Mouse (Mus musculus): ENCODE data around the gene Ugt1a6a. TPM values are rescaled to one million over a fixed set of nuclear protein-coding genes. Genes with fewer than 3 reads are reported as not detected.
A peak's percentile ranks its signal among the peaks of the same experiment; 100 is the strongest.

Gene Ugt1a6a
- total and polyA plus RNA-seq, 3 experiments: not detected

DNA sequence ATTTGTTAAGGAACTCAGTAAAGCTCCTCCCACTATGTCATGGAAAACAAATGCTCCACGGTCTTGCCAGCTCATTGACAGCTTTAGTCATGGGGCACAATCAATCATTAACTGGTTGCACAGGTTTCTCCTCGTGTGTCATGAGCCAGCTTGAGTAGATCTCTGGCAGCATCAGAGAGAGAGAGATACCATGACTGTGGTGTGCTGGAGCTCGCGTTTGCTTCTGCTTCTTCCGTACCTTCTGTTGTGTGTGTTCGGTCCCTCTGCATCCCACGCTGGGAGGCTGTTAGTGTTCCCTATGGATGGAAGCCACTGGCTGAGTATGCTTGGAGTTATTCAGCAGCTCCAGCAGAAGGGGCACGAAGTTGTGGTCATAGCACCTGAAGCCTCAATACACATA is 77.2 kb downstream of the Ugt1a6a start, which contains the start of gene Ugt1a1:
TSS of gene Ugt1a1 (plus strand) at position 148 of the 400 bp plus-strand sequence.
- peak; percentile 4 for DNase-seq (ENCODE audit: low read depth, low spot score)
- no peak within 1 kb of the TSS for H3K27ac ChIP-seq (ENCODE audit: control insufficient read depth, low read depth, low read length)
- H3K4me3 ChIP-seq (ENCODE audit: control insufficient read depth in 1 of 2, insufficient read depth in 1 of 2, low read depth in 2 of 2, low read length in 2 of 2): no peak within 1 kb of the TSS
- TF ChIP-seq MAFK (IDR thresholded peaks at IDR 0.05; ENCODE audit: borderline replicate concordance, low read depth, low read length) (no peak), NRF1 (IDR thresholded peaks at IDR 0.05; ENCODE audit: insufficient read depth, low read depth, low read length, poor library complexity, severe bottlenecking) (no peak), NELFE (IDR thresholded peaks at IDR 0.05; ENCODE audit: low read depth, low read length) (no peak), POLR2AphosphoS2 (IDR thresholded peaks at IDR 0.05; ENCODE audit: low read length) (no peak), E2F4 (IDR thresholded peaks at IDR 0.05; ENCODE audit: borderline replicate concordance, low read depth, low read length) (no peak), HCFC1 (IDR thresholded peaks at IDR 0.05; ENCODE audit: low read depth, low read length) (no peak), USF1 (IDR thresholded peaks at IDR 0.05; ENCODE audit: low read depth, low read length) (no peak), RCOR1 (IDR thresholded peaks at IDR 0.05; ENCODE audit: low read depth, low read length) (no peak), JUND (IDR thresholded peaks at IDR 0.05; ENCODE audit: low read depth, low read length) (no peak), CTCF (IDR thresholded peaks at IDR 0.05 in 2 of 3, conservative IDR thresholded peaks at IDR 0.05 in 1 of 3; ENCODE audit: control insufficient read depth in 1 of 3, insufficient read depth in 1 of 3, low read depth in 2 of 3, low read length in 3 of 3, poor library complexity in 1 of 3, severe bottlenecking in 1 of 3) (no peak), CHD1 (IDR thresholded peaks at IDR 0.05; ENCODE audit: low read depth, low read length) (no peak), RAD21 (IDR thresholded peaks at IDR 0.05; ENCODE audit: low read depth, low read length) (no peak), MAX (IDR thresholded peaks at IDR 0.05; ENCODE audit: low read length) (no peak), ZMIZ1 (IDR thresholded peaks at IDR 0.05; ENCODE audit: low read depth, low read length) (no peak), USF2 (IDR thresholded peaks at IDR 0.05; ENCODE audit: borderline replicate concordance in 1 of 2, insufficient read depth in 1 of 2, low read depth in 1 of 2, low read length in 2 of 2) (no peak), GABPA (IDR thresholded peaks at IDR 0.05; ENCODE audit: low read depth, low read length) (no peak)
- H3K9me3 ChIP-seq (replicated peaks; ENCODE audit: insufficient read depth, low read length): no peaks in the 10 kb centered on the region
- H3K36me3 ChIP-seq (ENCODE audit: control insufficient read depth in 1 of 2, insufficient read depth in 2 of 2, low read length in 2 of 2): peaks cover 0 to 4% of the 10 kb centered on the region in 2 experiments; a peak in 2 of 4 replicates
- no peaks in the 10 kb centered on the region for H3K27me3 ChIP-seq (ENCODE audit: control insufficient read depth in 1 of 2, insufficient read depth in 2 of 2, low read length in 2 of 2)
- H3K79me2 ChIP-seq (ENCODE audit: control insufficient read depth, insufficient read depth, low read length, poor library complexity): no peaks in the 10 kb centered on the region
- H3K4me1 ChIP-seq (ENCODE audit: control insufficient read depth in 1 of 2, insufficient read depth in 2 of 2, low read length in 2 of 2): no peaks in the 10 kb centered on the region
- H3K9ac ChIP-seq (ENCODE audit: control insufficient read depth, low read depth, low read length, poor library complexity, severe bottlenecking): no peak within 1 kb of the TSS

DNA sequence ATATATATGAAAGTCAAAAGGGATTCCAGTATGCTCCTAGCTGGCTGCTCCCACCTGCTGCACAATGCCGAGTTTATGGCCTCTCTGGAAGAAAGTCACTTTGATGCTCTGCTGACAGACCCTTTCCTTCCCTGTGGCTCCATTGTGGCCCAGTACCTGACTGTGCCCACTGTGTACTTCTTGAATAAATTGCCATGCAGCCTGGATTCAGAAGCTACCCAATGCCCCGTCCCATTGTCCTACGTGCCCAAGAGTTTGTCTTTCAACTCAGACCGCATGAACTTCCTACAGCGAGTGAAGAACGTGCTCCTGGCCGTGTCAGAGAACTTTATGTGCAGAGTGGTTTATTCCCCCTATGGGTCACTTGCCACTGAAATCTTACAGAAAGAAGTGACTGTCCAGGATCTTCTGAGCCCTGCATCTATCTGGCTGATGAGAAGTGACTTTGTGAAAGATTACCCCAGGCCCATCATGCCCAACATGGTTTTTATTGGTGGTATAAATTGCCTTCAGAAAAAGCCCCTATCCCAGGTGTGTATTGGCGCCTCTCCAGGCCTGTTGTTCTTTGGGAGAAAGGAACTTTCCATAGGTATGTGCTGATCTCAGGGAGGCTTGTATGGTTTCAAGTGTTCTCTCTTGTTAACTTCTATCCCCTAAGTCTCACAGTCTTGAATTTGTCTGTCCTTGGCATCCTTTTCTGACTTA is 77.9 kb downstream of the Ugt1a6a start:
- no peaks in the 10 kb centered on the region for H3K27me3 ChIP-seq (ENCODE audit: control insufficient read depth in 1 of 2, insufficient read depth in 2 of 2, low read length in 2 of 2)
- no peak overlapping the region for H3K4me3 ChIP-seq (ENCODE audit: control insufficient read depth in 1 of 2, insufficient read depth in 1 of 2, low read depth in 2 of 2, low read length in 2 of 2)
- H3K36me3 ChIP-seq (ENCODE audit: control insufficient read depth in 1 of 2, insufficient read depth in 2 of 2, low read length in 2 of 2): no peaks in the 10 kb centered on the region; a peak in 1 of 4 replicates
- H3K79me2 ChIP-seq (ENCODE audit: control insufficient read depth, insufficient read depth, low read length, poor library complexity): no peaks in the 10 kb centered on the region
- DNase-seq (ENCODE audit: low read depth, low spot score): peak; percentile 6
- H3K4me1 ChIP-seq (ENCODE audit: control insufficient read depth in 1 of 2, insufficient read depth in 2 of 2, low read length in 2 of 2): no peaks in the 10 kb centered on the region
- 0 out of 6 replicates have a peak, but pooled peaks of 1 of the 3 experiments have one; percentile 1 for TF ChIP-seq CTCF (IDR thresholded peaks at IDR 0.05 in 2 of 3, conservative IDR thresholded peaks at IDR 0.05 in 1 of 3; ENCODE audit: control insufficient read depth in 1 of 3, insufficient read depth in 1 of 3, low read depth in 2 of 3, low read length in 3 of 3, poor library complexity in 1 of 3, severe bottlenecking in 1 of 3)
- TF ChIP-seq POLR2AphosphoS5 (IDR thresholded peaks at IDR 0.05; ENCODE audit: borderline replicate concordance, low read depth, low read length): no peak
- no peaks in the 10 kb centered on the region for H3K9me3 ChIP-seq (replicated peaks; ENCODE audit: insufficient read depth, low read length)
- no peak overlapping the region for H3K9ac ChIP-seq (ENCODE audit: control insufficient read depth, low read depth, low read length, poor library complexity, severe bottlenecking)
- no peak overlapping the region for H3K27ac ChIP-seq (ENCODE audit: control insufficient read depth, low read depth, low read length)
